In the genomic region with DNA sequence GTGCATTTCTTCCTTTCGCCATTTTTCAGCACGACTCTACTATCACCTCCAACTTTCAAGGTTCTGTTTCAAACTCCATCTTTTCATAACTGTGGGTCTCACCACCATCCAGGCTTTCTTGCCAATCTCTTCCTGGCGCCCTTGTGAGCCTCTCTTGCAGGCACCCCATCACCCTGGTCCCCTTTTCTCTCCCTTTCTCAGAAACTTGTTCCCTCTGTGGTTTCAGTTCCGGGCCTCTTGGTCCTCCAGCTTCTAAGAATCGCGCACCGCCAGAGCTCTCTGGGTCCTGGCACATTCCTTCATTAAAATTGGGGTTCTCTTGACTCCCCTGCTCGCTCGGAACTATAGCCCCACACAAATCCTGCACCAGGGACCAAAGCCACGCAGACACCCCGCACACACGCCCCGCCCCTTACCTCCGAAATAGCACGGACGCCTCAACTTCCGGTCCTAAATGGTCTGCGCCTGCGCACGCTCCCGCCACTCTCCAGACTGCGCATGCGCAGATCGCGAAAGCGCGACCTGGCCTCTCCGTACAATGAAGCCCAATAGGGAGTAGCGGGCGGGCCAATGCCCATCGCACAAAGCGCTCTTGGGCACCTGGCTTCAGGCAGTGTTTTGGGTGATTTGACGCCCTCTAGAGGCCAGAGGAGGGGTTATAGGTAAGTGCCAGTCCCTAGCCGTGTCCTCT, we compare ENCODE assay signal across 7 mouse cellular contexts. TPM values are rescaled to one million over a fixed set of nuclear protein-coding genes. Genes with fewer than 3 reads are reported as not detected.
DNase-seq lines count a peak whose midpoint lies in the region; ATAC-seq and TF ChIP-seq lines count a peak whose summit lies in the region.

Dhx34 (minus strand) TSS at position 456 of the 691 bp plus-strand sequence.

- peak within 1 kb of the TSS; percentile 68 for H3K4me2 ChIP-seq in intestine, postnatal 0 days (replicated peaks; ENCODE audit: low read depth)
- H3K4me2 ChIP-seq in midbrain, embryonic 12.5 days (replicated peaks): peak within 1 kb of the TSS; percentile 73

- intact Hi-C loops in left cerebral cortex, postnatal 4 days (cut with DNase I): no loop called here

- DNase-seq in adrenal gland, postnatal 10 days: peak; percentile 96
- DNase-seq in embryonic facial prominence, embryonic 10.5 days (ENCODE audit: low spot score): peak; percentile 97
- peak; percentile 50 for DNase-seq in gonadal fat pad, adult 2 months (ENCODE audit: low read depth)
- peak; percentile 96 for DNase-seq in left cerebral cortex, postnatal 4 days

- peak; percentile 76 for TF ChIP-seq CTCF in intestine, postnatal 0 days (IDR thresholded peaks at IDR 0.05; ENCODE audit: low read depth)
- TF ChIP-seq CTCF in small intestine, adult 2 months (IDR thresholded peaks at IDR 0.05; ENCODE audit: extremely low read depth, insufficient read length, insufficient replicate concordance, low read depth, low read length): peak; percentile 19; the same call in 1 of the 2 replicates

- peak within 1 kb of the TSS; percentile 55 for H3K9ac ChIP-seq in intestine, postnatal 0 days (ENCODE audit: low read depth, low read length)
- peak within 1 kb of the TSS; percentile 80 for H3K9ac ChIP-seq in midbrain, embryonic 12.5 days (replicated peaks)

- H3K36me3 ChIP-seq in embryonic facial prominence, embryonic 10.5 days (replicated peaks): peaks cover 20% of the 10 kb centered on the region
- peaks cover 13% of the 10 kb centered on the region; the same call in 1 of the 2 replicates for H3K36me3 ChIP-seq in intestine, postnatal 0 days (ENCODE audit: control insufficient read depth, insufficient read depth)
- peaks cover 19% of the 10 kb centered on the region for H3K36me3 ChIP-seq in midbrain, embryonic 12.5 days
- H3K36me3 ChIP-seq in small intestine, adult 2 months (ENCODE audit: control insufficient read depth, insufficient read depth, low read length): peaks cover 8% of the 10 kb centered on the region; the same call in 1 of the 2 replicates

- no peaks in the 10 kb centered on the region for H3K9me3 ChIP-seq in embryonic facial prominence, embryonic 10.5 days
- H3K9me3 ChIP-seq in intestine, postnatal 0 days (ENCODE audit: control insufficient read depth): no peaks in the 10 kb centered on the region
- no peaks in the 10 kb centered on the region for H3K9me3 ChIP-seq in midbrain, embryonic 12.5 days

- 1% methylated on average over 34 of the region's 34 CpGs for WGBS in embryonic facial prominence, embryonic 10.5 days
- 1% methylated on average over 34 of the region's 34 CpGs for WGBS in intestine, postnatal 0 days
- 1% methylated on average over 34 of the region's 34 CpGs for WGBS in midbrain, embryonic 12.5 days
- WGBS in small intestine, adult 2 months: under 1% methylated on average over 34 of the region's 34 CpGs

- H3K27ac ChIP-seq in embryonic facial prominence, embryonic 10.5 days (replicated peaks): peak within 1 kb of the TSS; percentile 92
- H3K27ac ChIP-seq in intestine, postnatal 0 days (ENCODE audit: low read depth, low read length): peak within 1 kb of the TSS; percentile 67
- H3K27ac ChIP-seq in midbrain, embryonic 12.5 days (replicated peaks): peak within 1 kb of the TSS; percentile 73
- peak within 1 kb of the TSS; percentile 65 for H3K27ac ChIP-seq in small intestine, adult 2 months (ENCODE audit: insufficient read depth, low read depth, low read length)

- H3K4me3 ChIP-seq in embryonic facial prominence, embryonic 10.5 days: peak within 1 kb of the TSS; percentile 70
- H3K4me3 ChIP-seq in intestine, postnatal 0 days (ENCODE audit: low read depth, low read length): peak within 1 kb of the TSS; percentile 57
- H3K4me3 ChIP-seq in midbrain, embryonic 12.5 days: peak within 1 kb of the TSS; percentile 72
- H3K4me3 ChIP-seq in small intestine, adult 2 months (ENCODE audit: low read depth, low read length): peak within 1 kb of the TSS; percentile 76

- ATAC-seq in intestine, postnatal 0 days: peak; percentile 97
- ATAC-seq in midbrain, embryonic 12.5 days (ENCODE audit: low FRiP score, low read depth): peak; percentile 95

- H3K27me3 ChIP-seq in embryonic facial prominence, embryonic 10.5 days (replicated peaks; ENCODE audit: low read depth, poor library complexity, severe bottlenecking): no peaks in the 10 kb centered on the region
- no peaks in the 10 kb centered on the region for H3K27me3 ChIP-seq in intestine, postnatal 0 days (replicated peaks; ENCODE audit: control insufficient read depth, insufficient read depth, low read length)
- no peaks in the 10 kb centered on the region for H3K27me3 ChIP-seq in midbrain, embryonic 12.5 days
- H3K27me3 ChIP-seq in small intestine, adult 2 months (ENCODE audit: control insufficient read depth, insufficient read depth, low read length): no peaks in the 10 kb centered on the region

- peaks cover 10% of the 10 kb centered on the region for H3K4me1 ChIP-seq in embryonic facial prominence, embryonic 10.5 days
- H3K4me1 ChIP-seq in intestine, postnatal 0 days (replicated peaks; ENCODE audit: control insufficient read depth, insufficient read depth, low read length): no peaks in the 10 kb centered on the region
- peaks cover 11% of the 10 kb centered on the region for H3K4me1 ChIP-seq in midbrain, embryonic 12.5 days
- H3K4me1 ChIP-seq in small intestine, adult 2 months (ENCODE audit: control insufficient read depth, insufficient read depth, insufficient read length, low read length): no peaks in the 10 kb centered on the region

- TF ChIP-seq POLR2A in small intestine, adult 2 months (IDR thresholded peaks at IDR 0.05; ENCODE audit: low read depth, low read length): peak; percentile 85

RNA-seq across cellular contexts. Expression of gene Dhx34, which starts in this region (rescaled TPM):
- 10 to 100 TPM; 10.4 to 14.9 TPM for total RNA-seq in adrenal gland, postnatal 10 days (2021)
- 19.0 and 20.1 TPM in 2 replicates for polyA plus RNA-seq in embryonic facial prominence, embryonic 10.5 days (2016; fragmentation: Nextera tagmentation; extraction: Ambion mirVana)
- 18.2 and 20.6 TPM in 2 replicates for polyA plus RNA-seq in gonadal fat pad, adult 2 months (2012; rRNA removed)
- polyA plus RNA-seq in intestine, postnatal 0 days (2015; fragmentation: Nextera tagmentation; extraction: Ambion mirVana): 7.3 and 9.0 TPM in 2 replicates
- total RNA-seq in left cerebral cortex, postnatal 4 days (2021): 10 to 100 TPM; 12.2 to 13.4 TPM
- 18.9 and 19.0 TPM in 2 replicates for polyA plus RNA-seq in midbrain, embryonic 12.5 days (2016; fragmentation: Nextera tagmentation; extraction: Ambion mirVana)
- polyA plus RNA-seq in small intestine, adult 2 months (2012; rRNA removed): 28.7 and 49.1 TPM in 2 replicates

Comparison
In these comparisons a context has a peak if more than half of its experiments do, and no peak if none do; other contexts are left out.
1. Peak in every context shown above with its lines: DNase-seq, ATAC-seq, H3K4me3 ChIP-seq and H3K27ac ChIP-seq.